Mouse (Mus musculus) left cerebral cortex, adult 9 months (tissue): Measurements from ENCODE around the gene 2510002D24Rik.
A peak's percentile ranks its signal among the peaks of the same experiment; 100 is the strongest.
"Not testable (repeated sequence)": the region's sequence is repeated elsewhere in the genome, so short reads cannot be mapped to it uniquely, and the experiment has no call there.

ENCODE experiments used
- DNase-seq, 2 experiments: peaks; one replicate each; pipeline ENCODE4 v3.0.0; 2022; ENCODE audit warnings: low spot score in 2 of 2

The 2510002D24Rik gene

DNA sequence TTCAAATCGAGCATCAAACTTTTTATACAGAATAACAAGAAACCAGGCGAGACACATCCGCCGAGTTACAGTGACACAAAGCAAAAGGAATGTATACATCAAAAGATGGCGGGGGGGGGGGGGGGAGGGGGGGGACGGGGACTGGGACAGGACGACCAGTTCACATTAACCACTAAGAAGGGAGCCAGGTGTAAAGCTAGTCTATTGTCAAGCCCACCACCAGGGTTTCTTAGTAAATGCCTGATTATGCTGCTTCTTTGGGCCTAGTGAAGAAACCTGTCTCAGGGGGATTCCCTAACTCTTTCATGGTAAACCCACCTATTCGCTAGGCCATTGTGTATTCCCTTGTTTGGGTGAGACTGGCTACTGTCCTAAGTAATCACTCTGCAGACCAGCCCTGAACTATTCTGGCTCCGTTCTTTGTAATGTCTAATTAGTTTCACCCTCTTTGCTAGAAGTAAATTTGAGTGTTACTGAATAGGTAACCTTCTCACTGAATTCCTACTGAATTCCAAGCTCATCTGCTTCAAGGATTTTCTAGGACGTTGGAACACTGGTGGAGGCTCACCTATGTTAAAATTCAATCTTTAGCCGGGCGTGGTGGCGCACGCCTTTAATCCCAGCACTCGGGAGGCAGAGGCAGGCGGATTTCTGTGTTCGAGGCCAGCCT is 13.3 kb downstream of the 2510002D24Rik start:
- DNase-seq: not testable (repeated sequence)

DNA sequence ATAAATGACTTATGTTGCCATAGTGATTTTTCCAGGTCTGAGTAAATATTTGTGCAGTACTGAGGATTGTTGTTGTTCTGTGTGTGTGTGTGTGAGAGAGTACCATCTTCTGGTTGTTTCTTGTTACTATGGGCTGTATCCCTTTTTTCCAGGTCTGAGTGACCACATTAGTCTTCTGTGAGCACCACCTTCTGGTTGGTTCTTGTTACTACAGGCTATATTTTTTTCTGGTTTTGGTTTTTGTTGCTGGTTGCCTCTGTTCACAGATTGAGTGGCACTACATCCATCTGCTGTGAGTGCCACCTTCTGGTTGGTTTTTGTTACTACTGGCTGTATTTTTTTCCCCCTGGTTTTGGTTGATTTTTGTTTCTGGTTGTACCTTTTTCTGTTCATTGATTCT is 22.2 kb downstream of the 2510002D24Rik start:
- DNase-seq: peak; percentile 50 to 66

DNA sequence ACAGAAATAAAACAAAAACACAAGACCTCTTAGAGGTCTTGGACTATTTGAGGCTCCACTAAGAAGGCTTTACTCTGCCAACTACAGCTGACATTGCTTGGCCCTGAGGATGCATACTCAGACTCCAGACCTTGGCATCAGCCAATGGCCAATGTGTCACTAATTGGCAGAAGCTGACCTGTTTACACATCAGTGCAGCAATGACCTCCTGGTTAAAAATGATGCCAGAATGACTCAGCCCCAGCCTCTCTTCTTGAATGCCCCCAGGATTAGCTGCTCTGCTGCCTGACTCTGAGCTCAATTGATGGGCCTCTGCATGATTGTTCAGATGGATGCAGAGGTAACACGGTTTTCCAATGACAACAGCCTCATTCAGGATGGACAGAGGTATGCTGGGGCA is 23.8 kb downstream of the 2510002D24Rik start:
- no peak for DNase-seq

DNA sequence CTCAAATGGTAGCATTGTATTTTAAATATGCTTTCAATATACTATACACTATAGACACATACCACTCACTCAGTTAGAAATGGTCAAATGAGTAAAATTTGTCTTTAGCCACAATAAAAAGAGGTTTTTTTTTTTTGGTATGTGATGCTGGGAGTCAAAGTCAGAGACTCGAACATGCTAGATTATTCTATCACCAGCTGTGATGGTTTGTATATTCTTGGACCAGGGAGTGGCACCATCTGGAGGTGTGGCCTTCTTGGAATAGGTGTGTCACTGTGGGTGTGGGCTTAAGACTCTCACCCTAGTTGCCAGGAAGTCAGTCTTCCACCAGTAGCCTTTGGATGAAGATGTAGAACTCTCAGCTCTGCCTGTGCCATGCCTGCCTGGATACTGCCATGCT is 34.1 kb downstream of the 2510002D24Rik start:
- DNase-seq: not testable (repeated sequence)

DNA sequence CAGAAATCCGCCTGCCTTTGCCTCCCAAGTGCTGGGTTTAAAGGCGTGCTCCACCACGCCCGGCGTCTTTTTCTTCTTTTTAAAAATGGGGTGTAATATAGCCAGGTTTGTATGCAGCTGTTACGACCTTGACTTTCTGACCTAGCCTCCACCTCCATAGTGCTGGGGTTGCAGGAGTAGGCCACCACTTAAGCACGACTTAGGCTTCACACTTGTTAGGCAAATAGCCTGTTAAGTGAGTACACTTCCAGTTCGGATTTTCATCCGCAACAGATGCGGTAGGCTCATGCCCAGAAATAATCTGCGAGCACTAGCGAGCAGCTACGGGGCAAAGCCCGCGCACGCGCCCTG is 39.7 kb downstream of the 2510002D24Rik start:
- DNase-seq: no peak

GRCm38 (mm10) chr16:18876442-18877308 is 40.3 kb downstream of the 2510002D24Rik start, which contains the start of the genes Mrpl40 and Hira:
TSS of gene Mrpl40 (minus strand) at chr16:18876862.
TSS of gene Hira (plus strand) at chr16:18877037.
- DNase-seq: peak; percentile 88 to 93

DNA sequence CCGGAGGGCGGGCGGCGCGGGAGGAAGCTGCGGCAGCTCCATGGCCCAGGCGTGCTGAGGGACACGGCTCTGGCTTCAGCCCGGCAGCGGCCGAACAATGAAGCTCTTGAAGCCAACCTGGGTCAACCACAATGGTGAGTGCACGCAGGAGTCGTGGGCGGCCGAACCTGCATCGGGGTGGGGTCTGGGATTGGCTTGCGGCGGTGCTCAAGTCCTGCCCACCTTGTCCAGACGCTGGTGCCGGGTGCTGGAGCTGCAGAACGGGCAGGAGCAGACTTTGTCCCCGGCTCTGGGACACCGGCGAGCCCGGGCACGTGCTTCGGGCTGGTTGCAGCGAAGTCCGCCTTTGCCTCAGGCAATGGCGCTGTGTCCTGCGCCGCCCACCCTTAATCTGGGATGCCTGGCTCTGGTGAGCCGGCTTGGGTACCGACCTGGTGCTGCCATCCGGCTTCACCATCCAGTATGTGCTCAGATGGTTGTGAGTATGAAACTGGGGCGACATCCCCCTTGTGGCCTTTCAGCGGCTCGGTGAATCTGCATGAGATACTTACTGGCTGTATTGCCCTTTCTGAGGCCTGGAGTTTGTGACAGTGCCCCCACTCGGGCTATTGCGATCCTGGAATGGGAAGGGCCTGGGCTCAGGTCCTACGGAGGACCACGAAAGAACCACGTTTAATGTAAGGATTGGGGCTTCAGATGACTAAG is 41.2 kb downstream of the 2510002D24Rik start:
- peak; percentile 32 to 51 for DNase-seq

GRCm38 (mm10) chr16:18878091-18878720 is 41.8 kb downstream of the 2510002D24Rik start:
- no peak for DNase-seq

GRCm38 (mm10) chr16:18884044-18884443 is 47.7 kb downstream of the 2510002D24Rik start:
- DNase-seq: no peak
